Mouse (Mus musculus) testis, adult 2 months (tissue): ENCODE results near the gene Nt5c.

ENCODE experiments used
- CTCF ChIP-seq: fragments of 200-500 bp; IDR thresholded peaks from 2 replicates; pipeline ENCODE4 v1.5.1; 2012; ENCODE audit warnings: low read depth, mild to moderate bottlenecking, inconsistent platforms, low read length, moderate library complexity; ENCODE audit not compliant: control insufficient read depth, insufficient read depth, insufficient replicate concordance
- POLR2A ChIP-seq: fragments of 200-500 bp; IDR thresholded peaks from 2 replicates; pipeline ENCODE4 v1.6.1; 2012; ENCODE audit warnings: low read depth, mild to moderate bottlenecking, inconsistent platforms, low read length, moderate library complexity; ENCODE audit not compliant: control insufficient read depth

- no peak for TF ChIP-seq CTCF
- no peak for TF ChIP-seq POLR2A
Observed at GRCm38 (mm10) chr11:115457405-115457804, 34.3 kb downstream of the Nt5c start.
